Mouse (Mus musculus) liver, postnatal 0 days (tissue): ENCODE data around the gene Smarca4. TPM values are rescaled to one million over a fixed set of nuclear protein-coding genes. Genes with fewer than 3 reads are reported as not detected.
A peak's percentile ranks its signal among the peaks of the same experiment; 100 is the strongest.

Source experiments
- ATAC-seq: fragments of 200-750 bp; cut with Nextera tagmentation; 2 replicates; pipeline ENCODE4 v1.8.0; 2017; ENCODE audit warnings: mild to moderate bottlenecking, moderate library complexity
- DNase-seq: peaks from one replicate; pipeline ENCODE4 v3.0.0-alpha.2; 2016
- H3K27ac ChIP-seq: fragments of 300-500 bp; sonication (generic); 2 replicates; pipeline ENCODE4 v1.5.1; 2014; ENCODE audit warnings: antibody characterized with exemption, moderate library complexity, mild to moderate bottlenecking, low read depth
- H3K27me3 ChIP-seq: fragments of 300-500 bp; sonication (generic); 2 replicates; pipeline ENCODE4 v1.6.1; 2014; ENCODE audit warnings: low read length, control low read depth, mixed read lengths; ENCODE audit not compliant: insufficient read depth
- H3K36me3 ChIP-seq: fragments of 300-500 bp; sonication (generic); replicated peaks from 2 replicates; pipeline ENCODE4 v1.6.1; 2014; ENCODE audit warnings: mild to moderate bottlenecking, control low read depth, low read length, moderate library complexity, mixed read lengths; ENCODE audit not compliant: insufficient read depth
- H3K4me1 ChIP-seq: fragments of 300-500 bp; sonication (generic); 2 replicates; pipeline ENCODE4 v1.6.1; 2014; ENCODE audit warnings: antibody characterized with exemption, mild to moderate bottlenecking, control low read depth; ENCODE audit not compliant: insufficient read depth
- H3K4me2 ChIP-seq: fragments of 300-500 bp; sonication (generic); 2 replicates; pipeline ENCODE4 v1.6.1; 2014; ENCODE audit warnings: low read depth, mild to moderate bottlenecking, low read length, moderate library complexity, mixed read lengths
- H3K4me3 ChIP-seq: fragments of 300-500 bp; sonication (generic); 2 replicates; pipeline ENCODE4 v1.5.1; 2014; ENCODE audit warnings: low read depth, low read length
- H3K9ac ChIP-seq: fragments of 300-500 bp; sonication (generic); replicated peaks from 2 replicates; pipeline ENCODE4 v1.6.1; 2014; ENCODE audit warnings: mild to moderate bottlenecking, moderate library complexity
- H3K9me3 ChIP-seq: fragments of 300-500 bp; sonication (generic); 2 replicates; pipeline ENCODE4 v1.6.1; 2016; ENCODE audit warnings: mild to moderate bottlenecking, control low read depth, low read length, mixed read lengths
- CTCF ChIP-seq: sonication (generic); IDR thresholded peaks from 2 replicates; pipeline ENCODE4 v1.5.1; 2016; ENCODE audit warnings: antibody characterized with exemption, low read depth
- EP300 ChIP-seq: IDR thresholded peaks from 2 replicates; pipeline ENCODE4 v1.6.1; 2016; ENCODE audit warnings: antibody characterized with exemption, low read depth, mild to moderate bottlenecking
- WGBS: fragments of 180-500 bp; shearing (Covaris S2); extraction: QIAGEN DNeasy Blood & Tissue Kit; methylation state at CpG from one replicate; pipeline ENCODE4 v1.1.7; 2014; ENCODE audit not compliant: insufficient replicate concordance; 5-methylcytosine and 5-hydroxymethylcytosine counted together
- polyA plus RNA-seq: library from polyadenylated mRNA; unstranded; fragments of >200 nt; fragmentation: Nextera tagmentation; extraction: Ambion mirVana; gene quantifications from 2 replicates; pipeline ENCODE4 v1.2.1, GENCODE M21; 2015

Smarca4 gene
- polyA plus RNA-seq, 1 experiment from 2014 or later = 14.3 TPM

DNA sequence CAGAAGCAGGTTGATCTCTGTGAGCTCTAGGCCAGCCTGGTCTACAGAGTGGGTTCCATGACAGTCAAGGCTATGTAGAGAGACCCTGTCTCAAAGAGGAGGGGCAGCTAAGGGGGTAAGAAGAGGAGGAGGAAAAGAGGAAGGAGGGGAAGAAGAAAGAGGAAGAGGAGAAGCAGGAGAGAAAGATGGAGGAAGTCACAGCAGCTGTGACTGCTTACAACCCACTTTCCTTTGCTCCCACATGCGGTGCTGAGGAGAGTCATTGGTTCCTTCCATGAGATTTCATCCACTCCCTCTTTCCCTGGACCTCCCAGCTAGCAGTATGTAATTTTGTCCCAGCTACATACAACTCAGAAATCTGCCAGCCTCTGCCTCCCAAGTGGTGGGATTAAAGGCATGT lies 9.3 kb upstream of the Smarca4 start:
- DNase-seq (no peak), ATAC-seq (no peak)
- H3K4me1 ChIP-seq = peaks cover 4% of the 10 kb centered on the region; the same call in 1 of the 2 replicates
- H3K4me2 ChIP-seq = no peak overlapping the region
- no peak overlapping the region for H3K27ac ChIP-seq
- H3K4me3 ChIP-seq = no peak overlapping the region
- no peaks in the 10 kb centered on the region for H3K9me3 ChIP-seq
- TF ChIP-seq EP300 = no peak
- no peak for TF ChIP-seq CTCF
- H3K27me3 ChIP-seq = no peaks in the 10 kb centered on the region
- no peak overlapping the region for H3K9ac ChIP-seq
- no peaks in the 10 kb centered on the region for H3K36me3 ChIP-seq
- 38% methylated on average over 1 of the region's 1 CpGs for WGBS

DNA sequence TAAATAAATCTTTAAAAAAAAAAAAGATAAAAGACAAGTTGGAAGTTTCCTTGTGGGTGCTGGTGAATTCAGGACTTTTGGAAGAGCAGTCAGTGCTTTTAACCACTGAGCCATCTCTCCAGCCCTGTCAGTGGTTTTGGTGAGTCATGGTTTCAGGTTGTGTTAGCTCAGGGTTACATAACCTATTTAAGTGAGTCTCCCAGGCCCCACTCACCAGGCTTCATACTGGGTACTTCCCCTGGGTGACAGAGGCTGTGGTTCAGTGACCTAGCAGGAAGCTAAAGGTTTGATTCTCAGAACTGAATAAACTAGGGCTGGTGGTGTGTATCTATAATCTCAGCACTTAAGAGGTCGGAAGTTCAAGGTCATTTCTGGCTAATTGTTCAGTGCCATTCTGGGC lies 6.1 kb upstream of the Smarca4 start:
- H3K4me3 ChIP-seq = no peak overlapping the region
- peaks cover 7% of the 10 kb centered on the region for H3K4me1 ChIP-seq
- H3K27ac ChIP-seq = no peak overlapping the region
- peak; percentile 35 for DNase-seq
- H3K27me3 ChIP-seq = no peaks in the 10 kb centered on the region
- WGBS = 59% methylated on average over 1 of the region's 1 CpGs
- no peak overlapping the region for H3K9ac ChIP-seq
- H3K4me2 ChIP-seq = no peak overlapping the region
- peak; percentile 87 for ATAC-seq
- no peaks in the 10 kb centered on the region for H3K9me3 ChIP-seq
- TF ChIP-seq EP300 = no peak
- no peak for TF ChIP-seq CTCF
- no peaks in the 10 kb centered on the region for H3K36me3 ChIP-seq

DNA sequence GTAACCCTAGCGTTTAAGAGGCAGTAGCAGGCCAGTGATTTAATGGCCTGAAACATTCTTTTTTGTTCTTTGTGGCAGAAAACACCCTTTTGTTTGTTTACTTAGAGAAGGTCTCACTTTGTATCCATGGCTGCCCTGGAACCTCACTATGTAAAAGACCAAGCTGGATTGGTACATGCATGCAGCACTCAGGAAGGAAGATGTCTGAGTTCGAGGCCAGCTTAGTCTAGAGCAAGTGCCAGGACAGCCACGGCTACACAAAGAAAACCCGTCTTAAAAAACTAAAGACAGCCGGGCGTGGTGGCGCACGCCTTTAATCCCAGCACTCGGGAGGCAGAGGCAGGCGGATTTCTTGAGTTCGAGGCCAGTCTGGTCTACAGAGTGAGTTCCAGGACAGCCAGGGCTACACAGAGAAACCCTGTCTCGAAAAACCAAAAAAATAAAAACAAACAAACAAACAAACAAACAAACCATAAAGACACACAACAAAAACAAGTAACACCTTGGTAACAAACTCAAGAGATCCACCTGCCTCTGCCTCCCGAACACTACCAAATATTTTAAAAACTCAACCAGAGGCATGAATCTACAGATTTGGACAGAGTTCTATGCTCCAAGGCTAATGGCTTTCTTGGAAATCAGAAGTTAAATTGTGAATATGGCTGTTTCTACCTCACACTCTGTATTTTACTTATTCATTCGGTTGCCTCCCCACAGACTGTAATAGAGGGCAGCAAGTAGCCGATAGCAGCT lies 929 bp upstream of the Smarca4 start:
- ATAC-seq (no peak), DNase-seq (no peak)
- Histone ChIP-seq H3K9ac (peak overlapping the region; percentile 82), H3K27me3 (no peaks in the 10 kb centered on the region), H3K4me3 (peak overlapping the region; percentile 79), H3K9me3 (no peaks in the 10 kb centered on the region), H3K4me2 (peak overlapping the region; percentile 88), H3K27ac (peak overlapping the region; percentile 91), H3K4me1 (peaks cover 24% of the 10 kb centered on the region), H3K36me3 (no peaks in the 10 kb centered on the region)
- 65% methylated on average over 15 of the region's 15 CpGs for WGBS
- TF ChIP-seq EP300 = no peak
- no peak for TF ChIP-seq CTCF

DNA sequence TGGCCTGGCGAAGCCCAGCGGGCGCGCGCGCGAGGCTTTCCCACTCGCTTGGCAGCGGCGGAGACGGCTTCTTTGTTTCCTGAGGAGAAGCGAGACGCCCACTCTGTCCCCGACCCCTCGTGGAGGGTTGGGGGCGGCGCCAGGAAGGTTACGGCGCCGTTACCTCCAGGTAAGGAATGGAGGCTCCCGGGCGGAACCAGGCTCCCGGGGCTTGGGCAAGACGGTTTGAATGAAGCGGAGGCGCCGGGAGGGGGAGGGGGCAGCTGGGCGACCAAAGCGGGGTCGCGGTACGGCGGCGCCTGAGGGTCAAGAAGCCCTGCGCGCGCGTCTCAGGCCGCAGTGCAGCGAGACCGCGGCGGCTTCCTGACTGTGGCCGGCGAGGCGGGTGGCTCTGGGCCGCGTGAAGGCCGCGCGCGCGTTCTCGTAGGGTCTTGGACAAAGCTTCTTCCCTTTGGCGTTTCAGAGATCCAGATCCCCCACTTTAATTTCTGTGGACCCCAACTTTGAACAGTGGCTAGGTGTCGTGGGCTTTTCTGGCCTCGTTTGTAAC lies 338 bp downstream of the Smarca4 start:
- Histone ChIP-seq H3K9ac (peak overlapping the region; percentile 82), H3K9me3 (no peaks in the 10 kb centered on the region), H3K4me3 (peak overlapping the region; percentile 79), H3K36me3 (no peaks in the 10 kb centered on the region), H3K4me2 (peak overlapping the region; percentile 88), H3K27me3 (no peaks in the 10 kb centered on the region), H3K4me1 (peaks cover 21% of the 10 kb centered on the region), H3K27ac (peak overlapping the region; percentile 91)
- ATAC-seq (peak; percentile 71), DNase-seq (peak; percentile 89)
- 1% methylated on average over 55 of the region's 57 CpGs for WGBS
- TF ChIP-seq EP300 (no peak), CTCF (no peak)

DNA sequence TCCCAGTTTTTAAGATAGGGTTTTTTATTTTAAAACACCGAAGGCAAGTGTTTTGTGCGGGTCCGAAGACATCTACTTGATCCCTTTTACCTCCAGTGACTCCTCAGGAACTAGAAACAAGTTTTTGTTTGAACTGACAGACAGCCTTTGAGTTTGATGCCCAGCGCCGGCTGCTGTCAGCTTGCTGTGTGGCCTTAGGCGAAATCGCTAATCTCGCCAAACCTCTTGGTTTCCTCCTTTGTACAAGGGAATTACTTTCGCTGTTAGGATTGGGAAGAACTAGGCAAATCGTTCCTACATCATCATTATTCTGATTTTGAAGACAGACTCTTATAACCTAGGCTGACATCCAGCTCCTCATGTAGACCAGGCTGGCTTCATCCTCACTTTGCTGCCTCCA lies 1.1 kb downstream of the Smarca4 start:
- ATAC-seq (no peak), DNase-seq (no peak)
- Histone ChIP-seq H3K4me1 (peaks cover 21% of the 10 kb centered on the region), H3K9me3 (no peaks in the 10 kb centered on the region), H3K4me3 (peak overlapping the region; percentile 79), H3K27me3 (no peaks in the 10 kb centered on the region), H3K36me3 (no peaks in the 10 kb centered on the region), H3K27ac (peak overlapping the region; percentile 91), H3K9ac (peak overlapping the region; percentile 82), H3K4me2 (peak overlapping the region; percentile 88)
- 3% methylated on average over 10 of the region's 10 CpGs for WGBS
- no peak for TF ChIP-seq CTCF
- no peak for TF ChIP-seq EP300

DNA sequence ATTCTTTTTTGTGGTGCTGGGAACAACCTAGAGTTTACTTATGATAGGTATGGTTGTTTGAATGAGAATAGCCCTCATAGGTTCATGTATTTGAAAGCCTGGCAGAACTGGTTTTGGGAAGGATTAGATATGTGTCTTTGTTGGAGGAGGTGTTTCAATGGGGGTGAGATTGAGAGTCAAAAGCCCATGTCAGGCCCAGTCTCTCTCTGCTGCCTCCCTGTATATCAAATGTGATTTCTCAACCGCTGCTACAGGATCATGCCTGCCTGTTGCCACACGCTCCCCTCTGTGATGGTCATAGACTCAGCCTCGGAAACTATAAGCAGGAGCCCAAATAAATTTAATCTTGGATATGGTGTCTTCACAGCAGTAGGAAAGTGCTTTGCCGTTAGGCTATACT lies 4.3 kb downstream of the Smarca4 start:
- DNase-seq = no peak
- Histone ChIP-seq H3K4me3 (no peak overlapping the region), H3K36me3 (no peaks in the 10 kb centered on the region), H3K4me2 (no peak overlapping the region), H3K27ac (no peak overlapping the region), H3K27me3 (no peaks in the 10 kb centered on the region), H3K9me3 (no peaks in the 10 kb centered on the region), H3K9ac (no peak overlapping the region), H3K4me1 (peaks cover 19% of the 10 kb centered on the region)
- WGBS = 80% methylated on average over 4 of the region's 4 CpGs
- no peak for ATAC-seq
- TF ChIP-seq EP300 (no peak), CTCF (no peak)
